Mouse (Mus musculus) midbrain, embryonic 12.5 days (tissue): Measurements from ENCODE around the gene 9230110F15Rik. TPM values are rescaled to one million over a fixed set of nuclear protein-coding genes. Genes with fewer than 3 reads are reported as not detected.
"Not testable (repeated sequence)": the region's sequence is repeated elsewhere in the genome, so short reads cannot be mapped to it uniquely, and the experiment has no call there.

Experiments
- ATAC-seq: fragments of 200-750 bp; cut with Nextera tagmentation; 2 replicates; pipeline ENCODE4 v1.8.0; 2017; ENCODE audit warnings: low read depth, moderate TSS enrichment, moderate library complexity; ENCODE audit not compliant: low FRiP score
- H3K27ac ChIP-seq: fragments of 300-500 bp; sonication (generic); replicated peaks from 2 replicates; pipeline ENCODE4 v1.5.1; 2016; ENCODE audit warnings: mild to moderate bottlenecking
- H3K27me3 ChIP-seq: fragments of 300-500 bp; sonication (generic); 2 replicates; pipeline ENCODE4 v1.6.1; 2016; ENCODE audit warnings: mild to moderate bottlenecking
- H3K36me3 ChIP-seq: fragments of 300-500 bp; sonication (generic); 2 replicates; pipeline ENCODE4 v1.6.1; 2016
- H3K4me1 ChIP-seq: fragments of 300-500 bp; sonication (generic); 2 replicates; pipeline ENCODE4 v1.6.1; 2016
- H3K4me2 ChIP-seq: fragments of 300-500 bp; sonication (generic); replicated peaks from 2 replicates; pipeline ENCODE4 v1.6.1; 2016; ENCODE audit warnings: mild to moderate bottlenecking, moderate library complexity
- H3K4me3 ChIP-seq: fragments of 300-500 bp; sonication (generic); 2 replicates; pipeline ENCODE4 v1.5.1; 2016; ENCODE audit warnings: mild to moderate bottlenecking
- H3K9ac ChIP-seq: fragments of 300-500 bp; sonication (generic); replicated peaks from 2 replicates; pipeline ENCODE4 v1.6.1; 2016; ENCODE audit warnings: mild to moderate bottlenecking, moderate library complexity
- H3K9me3 ChIP-seq: fragments of 300-500 bp; sonication (generic); 2 replicates; pipeline ENCODE4 v1.6.1; 2016; ENCODE audit warnings: mild to moderate bottlenecking
- WGBS: fragments of 180-500 bp; shearing (Covaris S2); methylation state at CpG from one replicate; pipeline ENCODE4 v1.1.7; 2016; 5-methylcytosine and 5-hydroxymethylcytosine counted together
- polyA plus RNA-seq: library from polyadenylated mRNA; unstranded; fragments of >200 nt; fragmentation: Nextera tagmentation; extraction: Ambion mirVana; gene quantifications from 2 replicates; pipeline ENCODE4 v1.2.1, GENCODE M21; 2016

Gene 9230110F15Rik
- polyA plus RNA-seq: not detected in 2 replicates

GRCm38 (mm10) chr9:35844050-35844449, at the start of gene 9230110F15Rik:
Gene 9230110F15Rik, minus strand, starts transcription at chr9:35844150.
- Histone ChIP-seq H3K4me1 (no peaks in the 10 kb centered on the region), H3K9ac (no peak within 1 kb of the TSS), H3K4me3 (no peak within 1 kb of the TSS), H3K36me3 (no peaks in the 10 kb centered on the region), H3K27me3 (no peaks in the 10 kb centered on the region), H3K4me2 (no peak within 1 kb of the TSS), H3K27ac (no peak within 1 kb of the TSS), H3K9me3 (0 out of 2 replicates have a peak, but pooled peaks cover 11% of the 10 kb centered on the region)
- ATAC-seq: no peak
- WGBS: 75% methylated on average over 1 of the region's 1 CpGs

- not testable (repeated sequence) for H3K4me1 ChIP-seq, H3K4me3 ChIP-seq, H3K4me2 ChIP-seq, ATAC-seq, H3K9me3 ChIP-seq, H3K27ac ChIP-seq, H3K27me3 ChIP-seq, H3K36me3 ChIP-seq, H3K9ac ChIP-seq
- WGBS: 58% methylated on average over 1 of the region's 1 CpGs
Measured at GRCm38 (mm10) chr9:35893112-35893511, 49.2 kb upstream of the 9230110F15Rik start.

- not testable (repeated sequence) for H3K9me3 ChIP-seq, H3K4me1 ChIP-seq, ATAC-seq, H3K27ac ChIP-seq, H3K9ac ChIP-seq, H3K36me3 ChIP-seq, H3K27me3 ChIP-seq, H3K4me3 ChIP-seq, H3K4me2 ChIP-seq
- 94% methylated on average over 15 of the region's 15 CpGs for WGBS
Measured at GRCm38 (mm10) chr9:35817881-35818280, 26.1 kb downstream of the 9230110F15Rik start.

GRCm38 (mm10) chr9:35798146-35798545, 45.8 kb downstream of the 9230110F15Rik start:
- Histone ChIP-seq H3K27ac (no peak overlapping the region), H3K9me3 (peaks cover 9% of the 10 kb centered on the region; the same call in 1 of the 2 replicates), H3K4me3 (no peak overlapping the region), H3K4me1 (no peaks in the 10 kb centered on the region), H3K36me3 (no peaks in the 10 kb centered on the region), H3K9ac (no peak overlapping the region), H3K27me3 (no peaks in the 10 kb centered on the region), H3K4me2 (no peak overlapping the region)
- no peak for ATAC-seq

- Histone ChIP-seq H3K4me1 (no peaks in the 10 kb centered on the region), H3K27me3 (no peaks in the 10 kb centered on the region), H3K9me3 (peaks cover 16% of the 10 kb centered on the region; the same call in 1 of the 2 replicates), H3K4me2 (no peak within 1 kb of the TSS), H3K9ac (no peak within 1 kb of the TSS), H3K36me3 (no peaks in the 10 kb centered on the region), H3K4me3 (no peak within 1 kb of the TSS), H3K27ac (no peak within 1 kb of the TSS)
- no peak for ATAC-seq
- 87% methylated on average over 3 of the region's 3 CpGs for WGBS
Measured at GRCm38 (mm10) chr9:35790001-35790400, 53.9 kb downstream of the 9230110F15Rik start, which contains the start of the genes Gm27235 and D730048I06Rik. Gene Gm27235, minus strand, starts transcription at chr9:35790101. Gene D730048I06Rik, minus strand, starts transcription at chr9:35790112.

Other genes with a start within 250 kb of the 9230110F15Rik start
- gene Pate4, start 232.2 kb downstream of the 9230110F15Rik start, polyA plus RNA-seq: not detected in 2 replicates
- not detected in 2 replicates for gene Pate3, start 195.9 kb downstream of the 9230110F15Rik start, polyA plus RNA-seq
- gene Pate1, start 156.8 kb downstream of the 9230110F15Rik start, polyA plus RNA-seq: not detected in 2 replicates
- gene Gm17677, start 103.1 kb downstream of the 9230110F15Rik start, polyA plus RNA-seq: not detected in 2 replicates
- gene Gm17727, start 66.0 kb downstream of the 9230110F15Rik start, polyA plus RNA-seq: not detected in 2 replicates
- gene Gm27235, start 54.0 kb downstream of the 9230110F15Rik start, polyA plus RNA-seq: not detected in 2 replicates
- gene D730048I06Rik, start 54.0 kb downstream of the 9230110F15Rik start, polyA plus RNA-seq: not detected in 2 replicates
- not detected in 2 replicates for gene 9230113P08Rik, start 64.3 kb upstream of the 9230110F15Rik start, polyA plus RNA-seq